In genomic region chr19:40639729-40640304, GRCm38 (mm10) we compare ENCODE assay signal across 21 mouse cellular contexts. TPM values are rescaled to one million over a fixed set of nuclear protein-coding genes. Genes with fewer than 3 reads are reported as not detected.
A peak's percentile ranks its signal among the peaks of the same experiment; 100 is the strongest.
DNase-seq lines count a peak whose midpoint lies in the region; ATAC-seq lines count a peak whose summit lies in the region.
"Had no signal": no experiment of that assay in that cellular context is flagged by ENCODE, and none has a peak within 500 bp of the region (broad histone marks: within the 10 kb centered on the region; RNA-seq: fewer than 3 reads in every experiment).

No protein-coding gene starts in this region.

- no peaks in the 10 kb centered on the region for H3K27me3 ChIP-seq in heart, embryonic 12.5 days (replicated peaks)
- H3K27me3 ChIP-seq: embryonic facial prominence, embryonic 13.5 days; limb, embryonic 13.5 days; liver, embryonic 15.5 days; midbrain, embryonic 12.5 days had no signal

- no peaks in the 10 kb centered on the region for H3K36me3 ChIP-seq in heart, embryonic 12.5 days
- H3K36me3 ChIP-seq: embryonic facial prominence, embryonic 13.5 days; limb, embryonic 13.5 days; liver, embryonic 15.5 days; midbrain, embryonic 12.5 days had no signal

- no peak overlapping the region for H3K4me2 ChIP-seq in heart, embryonic 12.5 days
- H3K4me2 ChIP-seq: embryonic facial prominence, embryonic 13.5 days; limb, embryonic 13.5 days; liver, embryonic 15.5 days; midbrain, embryonic 12.5 days had no signal

- ATAC-seq in heart, embryonic 12.5 days (ENCODE audit: insufficient number of reproducible peaks, low FRiP score), result no peak
- peak; percentile 88 for ATAC-seq in neutrophil, adult 5-6 weeks (ENCODE audit: extremely low read depth, insufficient number of reproducible peaks, low FRiP score, poor library complexity, severe bottlenecking)
- ATAC-seq: forebrain, postnatal 0 days; hindbrain, embryonic 16.5 days had no signal

- H3K9me3 ChIP-seq in heart, embryonic 12.5 days (replicated peaks), result no peaks in the 10 kb centered on the region
- H3K9me3 ChIP-seq: embryonic facial prominence, embryonic 13.5 days; limb, embryonic 13.5 days; liver, embryonic 15.5 days; midbrain, embryonic 12.5 days had no signal

- WGBS in heart, embryonic 12.5 days, result 76% methylated on average over 11 of the region's 11 CpGs

- no peak overlapping the region for H3K4me3 ChIP-seq in heart, embryonic 12.5 days
- H3K4me3 ChIP-seq: embryonic facial prominence, embryonic 13.5 days; limb, embryonic 13.5 days; liver, embryonic 15.5 days; midbrain, embryonic 12.5 days; myocyte had no signal

- H3K27ac ChIP-seq in heart, embryonic 12.5 days (ENCODE audit: poor library complexity, severe bottlenecking), result no peak overlapping the region
- H3K27ac ChIP-seq: embryonic facial prominence, embryonic 13.5 days; limb, embryonic 13.5 days; liver, embryonic 15.5 days; midbrain, embryonic 12.5 days had no signal

- DNase-seq in heart, adult 11 months, result peak; percentile 68
- peak; percentile 45 for DNase-seq in ZHBTc4 (ENCODE audit: low read depth, low spot score)
- peak; percentile 81 for DNase-seq in induced T-regulatory cell, adult 2 months (ENCODE audit: low read depth)
- no peak for DNase-seq in left cerebral cortex, postnatal 4 days
- DNase-seq in urinary bladder, postnatal 10 days (ENCODE audit: low spot score), result no peak
- DNase-seq in kidney, adult 8-10 months, result no peak
- DNase-seq: cerebellum, adult 8-10 months; forebrain, postnatal 0 days; gastrocnemius, postnatal 10 days; kidney, adult 18-20 months; kidney, postnatal 14 days; lung, postnatal 14 days; spleen, adult 18-20 months had no signal

- no peak overlapping the region for H3K9ac ChIP-seq in heart, embryonic 12.5 days
- H3K9ac ChIP-seq: embryonic facial prominence, embryonic 13.5 days; forebrain, postnatal 0 days; limb, embryonic 13.5 days; liver, embryonic 15.5 days; midbrain, embryonic 12.5 days had no signal

- H3K4me1 ChIP-seq in heart, embryonic 12.5 days (replicated peaks), result no peaks in the 10 kb centered on the region
- H3K4me1 ChIP-seq: embryonic facial prominence, embryonic 13.5 days; limb, embryonic 13.5 days; midbrain, embryonic 12.5 days had no signal

- intact Hi-C loops in left cerebral cortex, postnatal 4 days (cut with DNase I), result no loop called here

RNA-seq across cellular contexts. Expression of gene Entpd1, which starts 27.7 kb away (rescaled TPM):
- 10.6 and 10.9 TPM in 2 replicates for polyA plus RNA-seq in heart, embryonic 12.5 days (2016; fragmentation: Nextera tagmentation; extraction: Ambion mirVana)
- total RNA-seq in neutrophil, adult 5-6 weeks (2017), result 274 and 277 TPM in 2 replicates
- total RNA-seq in left cerebral cortex, postnatal 4 days (2021), result 10 to 100 TPM; 11.3 to 12.3 TPM

RNA-seq across cellular contexts. Expression of gene Tctn3, which starts 27.8 kb away (rescaled TPM):
- 10.6 and 11.1 TPM in 2 replicates for polyA plus RNA-seq in heart, embryonic 12.5 days (2016; fragmentation: Nextera tagmentation; extraction: Ambion mirVana)
- total RNA-seq in neutrophil, adult 5-6 weeks (2017), result 6.2 and 7.0 TPM in 2 replicates
- 10 to 100 TPM; 21.9 to 22.2 TPM for total RNA-seq in left cerebral cortex, postnatal 4 days (2021)

RNA-seq across cellular contexts. Expression of gene Aldh18a1, which starts 51.6 kb away (rescaled TPM):
- polyA plus RNA-seq in heart, embryonic 12.5 days (2016; fragmentation: Nextera tagmentation; extraction: Ambion mirVana), result 50.2 and 50.6 TPM in 2 replicates
- total RNA-seq in neutrophil, adult 5-6 weeks (2017), result 8.3 and 10.8 TPM in 2 replicates
- 10 to 100 TPM; 39.7 to 42.1 TPM for total RNA-seq in left cerebral cortex, postnatal 4 days (2021)

Comparison
In these comparisons a context has a peak if more than half of its experiments do, and no peak if none do; other contexts are left out.
1. DNase-seq: peak in heart, adult 11 months (single experiment), ZHBTc4 (single experiment) and induced T-regulatory cell, adult 2 months (single experiment); none in left cerebral cortex, postnatal 4 days (single experiment), urinary bladder, postnatal 10 days (single experiment) and kidney, adult 8-10 months (0 of 2).
2. RNA of gene Entpd1, which starts 27.7 kb away (total RNA-seq): 274 to 277 TPM in neutrophil, adult 5-6 weeks; 11.3 to 12.3 TPM in left cerebral cortex, postnatal 4 days; every median in the first group is over 10 times any median in the second.